Mouse (Mus musculus): ENCODE measurements at regions not wholly inside any gene's neighbourhood (a gene's known extent, or its start where the extent isn't known, plus 50 kb on each side); places are given as distances from the start of the nearest gene placed in this dataset.

GRCm38 (mm10) chr8:26883770-26884169 lies 93.4 kb upstream of the Zfp703 start:
- Histone ChIP-seq H3K36me3 (replicated peaks) (no peaks in the 10 kb centered on the region), H3K27me3 (ENCODE audit: poor library complexity, severe bottlenecking) (no peaks in the 10 kb centered on the region), H3K4me1 (peaks cover 26% of the 10 kb centered on the region), H3K9me3 (no peaks in the 10 kb centered on the region), H3K4me3 (no peak overlapping the region), H3K27ac (peak overlapping the region; percentile 48; the same call in 1 of the 2 replicates)
- WGBS, result 77% methylated on average over 6 of the region's 6 CpGs
- no peak for DNase-seq (ENCODE audit: extremely low spot score, low spot score)

GRCm38 (mm10) chr8:26884350-26884749 lies 92.8 kb upstream of the Zfp703 start:
- H3K27ac ChIP-seq, result no peak overlapping the region
- no peaks in the 10 kb centered on the region for H3K9me3 ChIP-seq
- no peaks in the 10 kb centered on the region for H3K36me3 ChIP-seq (replicated peaks)
- 87% methylated on average over 13 of the region's 13 CpGs for WGBS
- no peak for DNase-seq (ENCODE audit: extremely low spot score, low spot score)
- H3K4me3 ChIP-seq, result no peak overlapping the region
- H3K27me3 ChIP-seq (ENCODE audit: poor library complexity, severe bottlenecking), result no peaks in the 10 kb centered on the region
- H3K4me1 ChIP-seq, result peaks cover 24% of the 10 kb centered on the region

- Histone ChIP-seq H3K27me3 (ENCODE audit: poor library complexity, severe bottlenecking) (no peaks in the 10 kb centered on the region), H3K4me3 (no peak overlapping the region), H3K9me3 (no peaks in the 10 kb centered on the region), H3K4me1 (peaks cover 24% of the 10 kb centered on the region), H3K27ac (no peak overlapping the region), H3K36me3 (replicated peaks) (no peaks in the 10 kb centered on the region)
- 86% methylated on average over 5 of the region's 5 CpGs for WGBS
- DNase-seq (ENCODE audit: extremely low spot score, low spot score), result no peak
Observed at GRCm38 (mm10) chr8:26885365-26885764, 91.8 kb upstream of the Zfp703 start.

- Histone ChIP-seq H3K27ac (0 out of 2 replicates have a peak overlapping the region, but pooled peaks have one; percentile 3), H3K4me1 (peaks cover 24% of the 10 kb centered on the region)
- 85% methylated on average over 13 of the region's 13 CpGs for WGBS
Observed at GRCm38 (mm10) chr8:26886783-26887486, 90.2 kb upstream of the Zfp703 start.

GRCm38 (mm10) chr8:26887551-26887950 lies 89.6 kb upstream of the Zfp703 start:
- WGBS, result 78% methylated on average over 5 of the region's 5 CpGs
- H3K4me3 ChIP-seq, result no peak overlapping the region
- 0 out of 2 replicates have a peak overlapping the region, but pooled peaks have one; percentile 3 for H3K27ac ChIP-seq
- H3K36me3 ChIP-seq (replicated peaks), result no peaks in the 10 kb centered on the region
- no peak for DNase-seq (ENCODE audit: extremely low spot score, low spot score)
- no peaks in the 10 kb centered on the region for H3K9me3 ChIP-seq
- H3K4me1 ChIP-seq, result peaks cover 30% of the 10 kb centered on the region
- H3K27me3 ChIP-seq (ENCODE audit: poor library complexity, severe bottlenecking), result no peaks in the 10 kb centered on the region

More at GRCm38 (mm10) chr8:26886783-26887486, 90.2 kb upstream of the Zfp703 start:
- Histone ChIP-seq H3K4me3 (no peak overlapping the region), H3K9me3 (no peaks in the 10 kb centered on the region), H3K36me3 (replicated peaks) (no peaks in the 10 kb centered on the region), H3K27me3 (ENCODE audit: poor library complexity, severe bottlenecking) (no peaks in the 10 kb centered on the region)
- DNase-seq (ENCODE audit: extremely low spot score, low spot score), result no peak

- 93% methylated on average over 3 of the region's 3 CpGs for WGBS
- Histone ChIP-seq H3K4me1 (peaks cover 30% of the 10 kb centered on the region), H3K27ac (no peak overlapping the region)
Observed at GRCm38 (mm10) chr8:26888050-26888449, 89.1 kb upstream of the Zfp703 start.

GRCm38 (mm10) chr8:26891881-26892280 lies 85.2 kb upstream of the Zfp703 start:
- Histone ChIP-seq H3K4me3 (no peak overlapping the region), H3K9me3 (no peaks in the 10 kb centered on the region), H3K36me3 (replicated peaks) (no peaks in the 10 kb centered on the region), H3K4me1 (peaks cover 15% of the 10 kb centered on the region), H3K27me3 (ENCODE audit: poor library complexity, severe bottlenecking) (no peaks in the 10 kb centered on the region), H3K27ac (0 out of 2 replicates have a peak overlapping the region, but pooled peaks have one; percentile 30)
- 82% methylated on average over 11 of the region's 11 CpGs for WGBS
- DNase-seq (ENCODE audit: extremely low spot score, low spot score), result no peak

More at GRCm38 (mm10) chr8:26888050-26888449, 89.1 kb upstream of the Zfp703 start:
- Histone ChIP-seq H3K4me3 (no peak overlapping the region), H3K27me3 (ENCODE audit: poor library complexity, severe bottlenecking) (no peaks in the 10 kb centered on the region), H3K9me3 (no peaks in the 10 kb centered on the region), H3K36me3 (replicated peaks) (no peaks in the 10 kb centered on the region)
- DNase-seq (ENCODE audit: extremely low spot score, low spot score), result no peak

- DNase-seq (ENCODE audit: extremely low spot score, low spot score), result no peak
- Histone ChIP-seq H3K9me3 (no peaks in the 10 kb centered on the region), H3K27ac (0 out of 2 replicates have a peak overlapping the region, but pooled peaks have one; percentile 30), H3K27me3 (ENCODE audit: poor library complexity, severe bottlenecking) (no peaks in the 10 kb centered on the region), H3K36me3 (replicated peaks) (no peaks in the 10 kb centered on the region), H3K4me1 (peaks cover 13% of the 10 kb centered on the region), H3K4me3 (no peak overlapping the region)
- WGBS, result 69% methylated on average over 7 of the region's 7 CpGs
Observed at GRCm38 (mm10) chr8:26892380-26892779, 84.7 kb upstream of the Zfp703 start.

GRCm38 (mm10) chr8:26895867-26896266 lies 81.3 kb upstream of the Zfp703 start:
- Histone ChIP-seq H3K4me1 (peaks cover 10% of the 10 kb centered on the region), H3K9me3 (no peaks in the 10 kb centered on the region), H3K36me3 (replicated peaks) (no peaks in the 10 kb centered on the region), H3K27me3 (ENCODE audit: poor library complexity, severe bottlenecking) (no peaks in the 10 kb centered on the region), H3K27ac (no peak overlapping the region), H3K4me3 (no peak overlapping the region)
- WGBS, result 90% methylated on average over 11 of the region's 11 CpGs
- no peak for DNase-seq (ENCODE audit: extremely low spot score, low spot score)

- H3K27me3 ChIP-seq (ENCODE audit: poor library complexity, severe bottlenecking), result no peaks in the 10 kb centered on the region
- no peaks in the 10 kb centered on the region for H3K4me1 ChIP-seq
- WGBS, result 80% methylated on average over 5 of the region's 5 CpGs
- no peak overlapping the region for H3K4me3 ChIP-seq
- H3K9me3 ChIP-seq, result no peaks in the 10 kb centered on the region
- no peak for DNase-seq (ENCODE audit: extremely low spot score, low spot score)
- no peak overlapping the region for H3K27ac ChIP-seq
- H3K36me3 ChIP-seq (replicated peaks), result no peaks in the 10 kb centered on the region
Observed at GRCm38 (mm10) chr8:26903289-26903688, 73.8 kb upstream of the Zfp703 start.

- no peaks in the 10 kb centered on the region for H3K9me3 ChIP-seq
- WGBS, result 88% methylated on average over 4 of the region's 4 CpGs
- no peak overlapping the region for H3K27ac ChIP-seq
- no peaks in the 10 kb centered on the region for H3K36me3 ChIP-seq (replicated peaks)
- no peak for DNase-seq (ENCODE audit: extremely low spot score, low spot score)
- H3K4me1 ChIP-seq, result no peaks in the 10 kb centered on the region
- no peak overlapping the region for H3K4me3 ChIP-seq
- H3K27me3 ChIP-seq (ENCODE audit: poor library complexity, severe bottlenecking), result no peaks in the 10 kb centered on the region
Observed at GRCm38 (mm10) chr8:26906257-26906656, 70.9 kb upstream of the Zfp703 start.

- H3K9me3 ChIP-seq, result no peaks in the 10 kb centered on the region
Observed at GRCm38 (mm10) chr8:26907347-26908170, 69.6 kb upstream of the Zfp703 start.

GRCm38 (mm10) chr8:26910186-26910585 lies 66.9 kb upstream of the Zfp703 start:
- Histone ChIP-seq H3K4me1 (no peaks in the 10 kb centered on the region), H3K4me3 (no peak overlapping the region), H3K36me3 (replicated peaks) (no peaks in the 10 kb centered on the region), H3K27me3 (ENCODE audit: poor library complexity, severe bottlenecking) (no peaks in the 10 kb centered on the region), H3K27ac (no peak overlapping the region), H3K9me3 (no peaks in the 10 kb centered on the region)
- no peak for DNase-seq (ENCODE audit: extremely low spot score, low spot score)
- WGBS, result 85% methylated on average over 3 of the region's 3 CpGs

More at GRCm38 (mm10) chr8:26907347-26908170, 69.6 kb upstream of the Zfp703 start:
- DNase-seq (ENCODE audit: extremely low spot score, low spot score), result no peak
- WGBS, result 86% methylated on average over 8 of the region's 8 CpGs
- H3K27me3 ChIP-seq (ENCODE audit: poor library complexity, severe bottlenecking), result no peaks in the 10 kb centered on the region
- no peaks in the 10 kb centered on the region for H3K4me1 ChIP-seq
- H3K4me3 ChIP-seq, result no peak overlapping the region
- no peaks in the 10 kb centered on the region for H3K36me3 ChIP-seq (replicated peaks)
- peak overlapping the region; percentile 53; the same call in 1 of the 2 replicates for H3K27ac ChIP-seq
